Mouse (Mus musculus) testis, adult 2 months (tissue): Measurements from ENCODE around the gene Nup214.

Experiments used
- CTCF ChIP-seq: fragments of 200-500 bp; IDR thresholded peaks from 2 replicates; pipeline ENCODE4 v1.5.1; 2012; ENCODE audit warnings: low read depth, mild to moderate bottlenecking, inconsistent platforms, low read length, moderate library complexity; ENCODE audit not compliant: control insufficient read depth, insufficient read depth, insufficient replicate concordance
- POLR2A ChIP-seq: fragments of 200-500 bp; IDR thresholded peaks from 2 replicates; pipeline ENCODE4 v1.6.1; 2012; ENCODE audit warnings: low read depth, mild to moderate bottlenecking, inconsistent platforms, low read length, moderate library complexity; ENCODE audit not compliant: control insufficient read depth

GRCm38 (mm10) chr2:32064913-32065312, 90.7 kb downstream of the Nup214 start:
- TF ChIP-seq CTCF (no peak), POLR2A (no peak)
